8 mouse cellular contexts compared by ENCODE assay signal in genomic region chr12:52602883-52603694, GRCm38 (mm10).
DNase-seq lines count a peak whose midpoint lies in the region; ATAC-seq lines count a peak whose summit lies in the region.

No protein-coding gene starts in this region.

- no peaks in the 10 kb centered on the region for H3K9me3 ChIP-seq in hindbrain, embryonic 16.5 days (ENCODE audit: control insufficient read depth, low read length)

- peak overlapping the region; percentile 85 for H3K9ac ChIP-seq in hindbrain, embryonic 16.5 days (ENCODE audit: low read depth, low read length)

- H3K27me3 ChIP-seq in hindbrain, embryonic 16.5 days (replicated peaks; ENCODE audit: control insufficient read depth, insufficient read depth, low read length), result no peaks in the 10 kb centered on the region

- ATAC-seq in hindbrain, embryonic 16.5 days, result peak; percentile 90
- peak; percentile 78 for ATAC-seq in megakaryocyte, adult 5-6 weeks (ENCODE audit: poor library complexity, severe bottlenecking)

- peaks cover 12% of the 10 kb centered on the region for H3K4me1 ChIP-seq in hindbrain, embryonic 16.5 days (ENCODE audit: control insufficient read depth, insufficient read depth, low read depth, low read length)

- H3K4me3 ChIP-seq in hindbrain, embryonic 16.5 days (ENCODE audit: low read length), result peak overlapping the region; percentile 60

- H3K4me2 ChIP-seq in hindbrain, embryonic 16.5 days (ENCODE audit: low read length), result peak overlapping the region; percentile 66

- peak; percentile 88 for DNase-seq in T-cell, adult 2 months (ENCODE audit: low spot score)
- DNase-seq in cerebellum, postnatal 36 days, result peak; percentile 84 to 89
- DNase-seq in gastrocnemius, adult 18-20 months (ENCODE audit: low spot score), result peak; percentile 87
- peak; percentile 85 to 88 for DNase-seq in left cerebral cortex, adult 18-20 months (ENCODE audit: low spot score in 2 of 2)
- peak; percentile 85 to 86 for DNase-seq in right cerebral cortex, adult 2 months (ENCODE audit: low spot score in 2 of 2)
- DNase-seq in urinary bladder, postnatal 14 days (ENCODE audit: low spot score), result peak; percentile 87

- 0% methylated on average over 35 of the region's 35 CpGs for WGBS in hindbrain, embryonic 16.5 days

- no peaks in the 10 kb centered on the region for H3K36me3 ChIP-seq in hindbrain, embryonic 16.5 days (ENCODE audit: control insufficient read depth, insufficient read depth, low read length)

- peak overlapping the region; percentile 88 for H3K27ac ChIP-seq in hindbrain, embryonic 16.5 days (ENCODE audit: low read depth, low read length)

Comparison
In these comparisons a context has a peak if more than half of its experiments do, and no peak if none do; other contexts are left out.
1. Peak in every context shown above with its lines: DNase-seq, ATAC-seq, H3K4me3 ChIP-seq and H3K27ac ChIP-seq.